Mouse (Mus musculus) kidney, postnatal 10 days (tissue): ENCODE measurements around the gene Nkx6-2.
A peak's percentile ranks its signal among the peaks of the same experiment; 100 is the strongest.

Experiments used
- DNase-seq: peaks from one replicate; pipeline ENCODE4 v3.0.0; 2021; ENCODE audit warnings: mixed read lengths

Nkx6-2 gene

DNA sequence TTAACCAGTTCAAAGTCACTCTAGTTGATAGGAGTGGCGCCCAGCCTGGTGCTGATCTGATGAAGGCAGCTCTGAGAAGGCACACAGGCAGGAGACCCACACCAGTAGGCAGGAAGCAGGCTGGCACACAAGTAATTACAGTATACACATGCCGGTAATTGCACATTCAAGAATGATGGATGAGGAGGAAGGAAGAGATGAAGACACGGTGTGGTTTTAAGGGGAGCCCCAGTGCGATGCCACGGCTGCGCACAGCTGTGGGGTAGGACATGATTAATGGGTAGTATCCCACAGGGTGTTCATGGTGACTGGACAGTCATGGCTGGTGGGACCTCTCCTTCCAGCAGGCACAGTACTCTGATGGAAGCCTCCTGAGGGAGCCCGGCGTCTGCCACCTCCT, 16.1 kb downstream of the Nkx6-2 start:
- DNase-seq: no peak

DNA sequence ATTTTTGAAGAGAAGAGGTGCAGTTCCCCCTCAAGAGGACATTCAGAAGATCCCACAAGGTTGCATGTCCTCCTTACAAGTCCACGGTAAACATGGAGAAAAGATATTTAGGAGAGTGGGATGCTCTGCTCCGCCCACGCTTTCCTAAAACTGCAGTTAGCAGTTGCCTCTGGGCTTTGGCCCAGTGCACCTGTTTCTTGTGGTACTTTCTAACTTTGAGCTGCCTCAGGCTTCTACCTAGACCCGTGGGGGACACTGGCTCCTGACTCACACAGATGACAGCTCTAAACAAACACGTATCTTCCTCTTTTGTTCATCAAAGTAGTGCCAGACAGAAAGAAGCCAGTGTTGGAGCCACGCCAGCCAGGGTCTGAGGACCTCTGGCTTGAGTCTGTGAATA, 16.6 kb downstream of the Nkx6-2 start:
- DNase-seq: peak; percentile 24

DNA sequence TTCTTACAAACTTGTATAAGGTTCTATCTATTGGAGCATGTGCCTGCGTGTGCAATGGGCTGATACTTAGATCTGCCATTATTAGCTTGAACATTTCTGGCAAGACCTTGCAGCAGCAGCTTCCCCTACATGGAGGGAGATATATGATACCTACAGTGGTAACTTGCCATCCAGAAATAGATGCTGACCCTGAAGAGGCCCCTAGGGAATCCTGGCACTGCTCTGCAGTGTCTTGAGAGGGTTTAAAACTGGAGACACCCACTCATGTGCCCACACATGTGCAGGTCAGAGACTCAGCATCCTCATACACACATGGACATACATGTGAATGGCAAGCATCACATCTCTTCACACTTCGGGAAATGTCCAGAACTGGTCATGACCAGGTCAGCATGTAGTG, 18.4 kb downstream of the Nkx6-2 start:
- DNase-seq: no peak

DNA sequence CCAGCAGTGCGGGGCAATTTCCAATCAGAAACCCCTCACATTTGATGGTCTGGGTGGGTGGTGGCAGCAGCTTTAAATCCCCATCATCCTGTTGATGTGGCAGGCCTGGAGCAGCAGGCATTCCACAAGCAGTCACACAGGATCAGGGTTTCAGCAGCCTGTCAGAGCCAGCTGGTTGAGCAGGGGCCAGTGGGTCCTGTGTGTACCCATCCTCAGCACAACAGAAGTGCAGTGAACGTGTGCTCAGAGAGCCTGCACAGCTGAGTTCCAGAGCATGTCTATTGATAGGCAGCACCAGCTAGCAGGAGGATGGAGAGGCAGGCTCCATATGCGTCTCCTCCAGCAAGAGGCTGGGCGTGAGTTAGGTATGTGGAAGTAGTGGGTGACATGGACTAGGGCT, 19.2 kb downstream of the Nkx6-2 start:
- DNase-seq: no peak

DNA sequence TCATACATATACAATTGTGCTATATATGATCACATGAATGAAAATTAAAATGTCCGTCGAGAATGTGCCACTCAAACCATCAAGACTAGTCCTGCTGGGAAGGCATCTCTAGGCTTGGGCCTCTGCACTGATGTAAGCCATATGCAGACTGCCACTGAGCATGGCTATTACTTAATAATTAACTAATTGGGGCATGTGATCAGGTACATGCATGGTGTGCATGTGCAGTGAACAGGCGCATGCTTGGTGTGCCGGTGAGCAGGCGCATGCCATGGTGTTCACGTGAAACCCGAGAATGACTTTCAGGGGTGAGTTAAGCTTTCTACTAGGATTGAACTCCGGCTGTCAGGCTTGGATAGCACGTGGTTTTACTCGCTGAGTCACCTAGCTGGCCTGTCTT, 22.9 kb downstream of the Nkx6-2 start:
- peak; percentile 18 for DNase-seq

DNA sequence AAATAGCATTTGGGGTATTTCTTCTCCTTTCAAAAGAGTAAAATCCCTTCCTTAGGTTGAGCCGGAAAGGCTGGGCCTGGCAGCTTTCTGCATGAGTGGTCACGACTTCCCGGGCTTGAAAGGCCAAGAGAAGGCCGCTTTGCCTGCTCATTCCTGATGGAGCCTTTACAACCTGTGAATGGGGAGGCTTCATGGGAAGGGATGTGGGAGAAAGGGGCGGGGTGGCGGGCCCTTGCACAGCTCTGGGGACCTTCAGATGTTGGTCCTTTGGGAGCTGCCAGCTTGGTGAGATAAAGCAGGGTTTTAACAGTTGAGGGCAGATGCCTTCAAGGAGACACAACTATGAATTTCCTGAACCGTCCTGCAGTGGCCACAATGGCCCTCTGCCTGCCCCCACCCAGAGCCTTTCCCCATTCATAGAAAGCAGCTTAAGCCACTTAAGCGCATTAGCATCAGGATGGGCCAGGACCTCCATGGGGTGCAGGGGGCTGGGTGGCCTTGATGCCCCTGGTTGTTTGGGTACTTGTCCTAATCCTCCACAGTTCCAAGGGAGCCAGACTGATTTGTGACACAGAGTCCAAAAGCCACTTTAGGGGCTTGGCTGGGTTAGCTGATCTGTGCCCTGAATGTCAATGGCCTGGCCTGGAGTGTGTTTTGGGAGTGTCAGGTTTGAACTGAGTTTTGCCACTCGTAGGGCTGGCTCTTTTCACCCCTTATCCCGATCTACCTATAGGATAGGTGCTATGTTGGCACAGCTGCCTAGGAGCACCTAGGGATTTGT, 25.7 kb downstream of the Nkx6-2 start:
- no peak for DNase-seq

DNA sequence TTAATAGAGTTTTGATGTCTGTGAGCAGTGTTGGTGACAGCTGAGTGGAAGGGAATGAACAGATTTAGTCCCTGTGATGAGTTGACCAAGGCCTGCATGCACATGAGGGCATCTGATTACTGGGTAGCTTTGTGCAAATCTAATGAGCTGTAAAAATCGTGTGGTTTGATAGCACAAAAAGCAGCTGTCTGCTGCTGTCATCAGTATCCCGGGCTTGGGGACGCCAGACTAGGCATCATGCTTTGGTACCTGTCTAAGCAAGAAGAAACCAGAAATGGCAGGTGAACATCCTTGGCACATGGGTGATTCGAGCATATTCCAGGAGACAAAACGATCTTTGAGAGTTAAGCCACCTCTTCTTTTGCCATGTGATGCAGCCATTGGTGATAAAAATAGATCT, 26.3 kb downstream of the Nkx6-2 start:
- DNase-seq: no peak

DNA sequence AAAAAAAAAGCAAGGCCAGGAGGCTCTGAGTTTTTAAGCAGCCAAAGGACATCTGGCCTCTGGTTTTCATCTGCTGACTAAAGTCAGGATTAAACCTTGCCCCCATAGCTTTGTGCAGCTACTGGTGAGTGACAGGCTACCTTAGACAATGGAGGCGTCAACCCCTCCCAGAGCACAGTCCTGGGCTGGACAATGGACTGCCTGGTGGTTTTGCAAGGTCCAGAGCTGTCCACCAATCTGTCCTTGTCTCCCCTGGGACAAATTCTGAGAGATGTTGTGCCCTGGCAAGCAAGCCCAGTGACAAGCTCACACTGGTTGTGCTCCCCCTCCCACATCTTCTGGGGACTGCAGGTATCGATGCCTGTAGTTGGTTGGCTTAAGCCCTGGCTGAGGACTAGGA, 31.1 kb downstream of the Nkx6-2 start:
- no peak for DNase-seq

DNA sequence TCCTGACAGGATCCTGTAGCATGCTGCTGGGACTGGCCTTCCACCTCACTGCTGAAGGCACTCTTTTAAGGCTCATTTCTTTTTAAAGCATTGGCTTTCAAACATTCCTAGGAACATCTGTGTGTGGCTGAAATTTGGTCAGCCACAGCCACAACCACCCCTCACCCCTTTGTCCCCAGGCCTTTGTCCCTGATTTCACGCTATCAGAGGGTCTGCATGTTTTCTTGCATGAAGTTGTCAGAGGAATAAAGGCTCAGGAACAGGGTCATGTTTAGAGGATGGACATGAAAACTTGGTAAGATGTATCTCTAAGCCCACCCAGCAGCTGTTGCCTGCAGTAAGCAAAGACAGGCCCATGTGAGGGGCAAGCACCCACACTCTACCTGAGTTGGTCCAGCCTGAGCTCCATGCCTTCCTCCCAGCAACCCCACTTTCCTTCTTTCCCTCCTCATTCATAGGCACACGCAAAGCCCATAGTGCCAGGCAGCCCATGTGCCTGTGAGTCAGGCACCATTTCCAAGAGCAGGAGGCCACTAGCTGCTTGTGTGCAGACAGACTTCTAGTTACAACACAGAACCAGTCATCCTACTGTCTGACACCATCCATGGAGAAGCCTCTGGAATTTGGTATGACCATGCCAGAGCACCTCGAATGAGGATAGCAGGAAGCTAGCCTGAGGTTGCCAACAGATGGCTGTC, 32.4 kb downstream of the Nkx6-2 start:
- DNase-seq: no peak

DNA sequence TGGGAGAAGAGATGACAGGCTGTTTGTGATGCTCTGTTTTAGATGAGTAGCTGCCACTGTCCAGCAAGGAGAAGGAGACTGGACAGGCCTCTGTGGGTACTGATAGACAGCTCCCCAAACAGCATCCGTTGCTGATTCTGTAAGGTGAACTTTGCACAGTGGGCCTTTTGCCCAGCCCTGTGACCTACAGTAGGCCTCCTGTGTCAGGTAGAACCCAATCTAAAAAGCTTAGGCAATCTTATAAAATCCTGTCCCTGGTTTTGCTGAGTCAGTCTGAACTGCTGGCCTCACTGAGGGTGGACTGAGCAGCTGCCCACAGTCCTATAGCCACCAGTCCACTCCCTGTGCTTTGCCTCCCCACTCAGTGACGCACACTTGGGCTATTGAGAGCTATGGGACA, 35.3 kb downstream of the Nkx6-2 start:
- DNase-seq: peak; percentile 69

DNA sequence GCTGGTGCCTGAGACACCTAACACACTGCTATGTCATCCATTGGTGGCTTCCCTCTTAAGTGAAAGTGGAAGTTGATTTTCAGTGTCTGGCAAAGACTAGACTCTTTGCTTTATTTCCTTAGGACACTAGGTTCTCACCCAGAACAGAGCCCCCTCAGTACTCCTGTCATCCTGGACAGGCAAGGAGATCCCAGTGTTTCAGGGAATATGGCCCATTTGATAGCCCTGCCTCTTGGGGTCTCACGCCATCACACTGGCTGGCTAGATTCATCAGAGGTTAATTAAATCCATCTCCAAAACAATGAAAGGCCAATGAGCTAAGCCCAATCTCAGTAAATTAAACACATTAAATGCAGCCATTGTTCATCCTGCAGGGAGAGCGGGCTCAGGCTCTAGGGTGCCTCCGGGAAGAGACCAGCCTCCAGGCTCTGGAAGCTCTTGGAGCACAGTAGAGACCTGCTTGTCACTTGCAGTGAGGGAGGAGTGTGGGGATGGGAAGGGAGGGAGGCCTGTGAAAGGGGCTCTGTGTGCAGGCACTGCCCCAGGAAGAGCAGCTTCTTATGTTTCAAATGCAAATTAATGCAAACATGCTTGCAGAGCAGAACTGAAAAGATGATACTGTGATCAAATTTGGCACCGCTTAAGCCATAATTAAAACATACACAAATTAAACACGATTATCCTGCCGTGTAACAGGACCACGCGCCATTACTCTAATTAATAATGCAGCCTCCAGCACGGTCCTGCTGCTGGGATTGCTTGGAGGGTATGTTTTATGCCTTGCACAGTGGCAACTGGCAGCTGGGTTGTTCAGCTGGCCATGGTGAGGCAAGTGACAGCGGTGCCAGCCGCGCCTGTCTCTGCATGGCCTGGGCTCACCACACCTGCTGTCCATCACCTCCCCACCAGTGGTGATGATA, 37.6 kb downstream of the Nkx6-2 start:
- DNase-seq: no peak

DNA sequence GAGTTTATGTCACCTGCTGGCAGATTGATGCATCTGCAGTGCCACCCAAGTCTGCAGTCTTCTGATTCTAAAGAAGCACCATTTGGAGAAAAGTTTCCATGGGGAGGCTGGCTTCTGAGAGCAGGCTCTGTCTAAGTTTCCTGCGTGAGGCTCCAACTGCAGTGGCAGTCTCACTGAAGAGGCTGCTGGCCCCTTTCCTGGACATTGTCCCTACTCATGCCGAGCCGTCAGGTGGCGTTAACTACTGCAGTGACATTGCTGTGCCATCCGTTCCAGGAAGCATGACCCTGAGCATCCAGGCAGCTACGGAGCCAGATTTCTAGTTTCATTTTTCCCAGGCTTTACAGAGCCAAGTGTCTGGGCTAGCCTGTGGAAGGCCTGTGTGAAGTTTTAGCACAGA, 41.2 kb downstream of the Nkx6-2 start:
- DNase-seq: no peak

DNA sequence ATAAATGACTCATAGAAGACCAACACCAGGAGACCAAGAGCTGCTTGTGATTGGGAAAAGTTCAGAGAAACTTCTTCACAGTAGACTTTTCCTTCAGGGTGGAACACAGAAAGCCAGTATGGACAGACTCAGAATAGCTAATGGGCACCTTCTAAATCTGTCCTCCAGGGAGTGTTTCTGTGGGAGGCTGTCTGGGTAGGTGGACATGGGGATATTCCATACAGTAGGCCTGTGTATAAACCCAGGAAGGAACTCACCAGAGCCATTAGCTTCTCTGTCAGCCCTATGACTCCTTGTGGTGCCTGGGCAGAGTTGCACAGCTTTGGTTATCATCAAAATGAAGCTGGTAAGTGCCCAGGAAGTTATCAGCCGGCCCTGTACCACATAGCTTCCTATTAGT, 42.0 kb downstream of the Nkx6-2 start:
- no peak for DNase-seq

DNA sequence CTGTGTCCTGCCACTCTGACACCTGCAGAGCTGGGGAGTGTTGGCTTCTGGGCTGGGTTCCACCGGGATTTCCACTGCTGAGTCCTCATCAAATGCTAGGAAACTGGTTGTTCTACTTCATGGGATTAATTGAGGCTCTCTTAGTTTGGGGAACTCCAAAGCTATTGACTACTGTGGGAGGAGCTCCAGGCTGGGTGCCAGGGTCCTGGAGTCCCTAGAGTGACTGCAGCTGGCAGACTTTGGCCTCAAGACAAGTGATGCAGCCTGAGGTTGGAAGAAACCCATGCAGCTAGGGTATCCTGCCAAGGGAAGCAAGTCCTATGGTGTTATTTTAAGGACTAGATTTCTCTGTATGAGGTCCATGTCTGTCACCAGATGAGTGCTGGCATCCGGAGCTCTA, 44.1 kb downstream of the Nkx6-2 start:
- DNase-seq: no peak

DNA sequence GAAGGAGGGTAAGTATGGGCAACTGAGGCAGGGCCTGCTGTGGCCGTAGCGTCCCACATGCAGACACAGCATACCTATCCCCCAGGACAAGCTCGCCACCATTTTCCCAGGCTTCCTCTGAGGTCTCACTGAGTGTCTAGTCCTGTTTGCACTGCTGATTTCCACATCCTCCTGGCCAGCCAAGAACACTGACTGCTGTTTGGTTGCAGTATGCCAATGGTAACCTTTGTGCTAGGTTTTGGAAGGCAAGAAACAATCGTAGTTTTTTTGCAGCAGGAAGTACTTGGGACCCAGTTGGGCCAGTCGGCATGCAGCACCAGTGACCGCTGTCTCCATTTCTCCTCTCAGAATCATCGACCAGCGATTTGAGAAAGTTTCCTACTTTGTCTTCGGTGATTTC, 44.8 kb downstream of the Nkx6-2 start:
- DNase-seq: no peak

DNA sequence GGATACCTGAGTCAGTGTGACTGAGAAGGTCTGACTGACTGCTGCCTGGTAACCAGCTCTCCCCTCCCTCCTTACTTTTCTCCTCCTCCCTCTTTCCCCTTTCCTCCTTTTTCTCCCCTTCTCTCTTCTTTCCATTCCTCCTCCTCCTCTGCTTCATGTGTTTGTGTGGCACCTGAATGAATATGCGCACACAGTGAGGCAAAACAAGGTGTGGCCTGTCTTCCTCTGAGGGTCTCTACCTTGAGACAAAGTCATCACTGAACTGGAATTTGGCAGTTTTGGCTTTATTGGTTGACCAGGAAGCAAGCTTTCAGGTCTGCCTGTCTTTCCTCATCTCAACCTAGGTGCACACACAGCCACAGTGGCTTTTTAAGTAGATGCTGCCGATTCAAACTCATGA, 45.8 kb downstream of the Nkx6-2 start:
- no peak for DNase-seq

DNA sequence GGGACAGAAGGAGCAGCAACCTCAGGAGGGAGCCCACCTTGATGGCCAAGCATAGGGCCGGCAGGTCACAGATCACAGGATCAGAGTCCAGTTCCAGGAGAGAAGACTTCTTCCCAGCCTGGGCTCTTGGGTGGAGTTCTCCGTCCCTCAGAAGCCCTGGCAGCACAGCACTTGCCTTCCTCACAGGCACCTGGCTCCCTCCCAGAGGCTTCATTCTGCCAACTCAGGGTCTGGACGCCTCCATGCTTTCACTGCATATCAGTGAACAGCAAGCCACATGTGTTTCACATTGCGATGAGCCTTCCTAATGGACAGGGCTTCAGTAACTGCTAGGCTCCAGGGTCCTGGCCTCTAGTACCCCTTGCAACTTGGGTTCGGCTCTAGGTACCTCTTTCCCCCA, 46.3 kb downstream of the Nkx6-2 start:
- DNase-seq: no peak

DNA sequence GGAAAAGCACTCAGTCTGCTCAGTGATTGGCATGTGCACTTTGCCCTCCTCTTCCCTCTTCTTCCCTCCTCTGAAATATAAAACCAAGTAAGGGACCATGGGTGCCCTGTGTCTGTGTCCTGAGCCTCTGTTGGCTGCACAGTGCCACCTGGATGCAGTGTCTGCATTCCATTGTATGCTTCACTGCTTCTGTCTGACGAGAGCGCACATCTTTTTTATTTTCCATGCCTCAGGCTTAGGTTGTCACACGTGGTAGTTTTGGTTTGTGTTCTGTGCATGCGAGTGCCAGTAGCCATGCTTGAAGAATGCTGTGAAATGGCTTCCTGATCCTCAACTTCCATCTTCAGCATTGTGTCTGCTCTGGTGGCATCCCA, 51.2 kb downstream of the Nkx6-2 start:
- DNase-seq: peak; percentile 36

DNA sequence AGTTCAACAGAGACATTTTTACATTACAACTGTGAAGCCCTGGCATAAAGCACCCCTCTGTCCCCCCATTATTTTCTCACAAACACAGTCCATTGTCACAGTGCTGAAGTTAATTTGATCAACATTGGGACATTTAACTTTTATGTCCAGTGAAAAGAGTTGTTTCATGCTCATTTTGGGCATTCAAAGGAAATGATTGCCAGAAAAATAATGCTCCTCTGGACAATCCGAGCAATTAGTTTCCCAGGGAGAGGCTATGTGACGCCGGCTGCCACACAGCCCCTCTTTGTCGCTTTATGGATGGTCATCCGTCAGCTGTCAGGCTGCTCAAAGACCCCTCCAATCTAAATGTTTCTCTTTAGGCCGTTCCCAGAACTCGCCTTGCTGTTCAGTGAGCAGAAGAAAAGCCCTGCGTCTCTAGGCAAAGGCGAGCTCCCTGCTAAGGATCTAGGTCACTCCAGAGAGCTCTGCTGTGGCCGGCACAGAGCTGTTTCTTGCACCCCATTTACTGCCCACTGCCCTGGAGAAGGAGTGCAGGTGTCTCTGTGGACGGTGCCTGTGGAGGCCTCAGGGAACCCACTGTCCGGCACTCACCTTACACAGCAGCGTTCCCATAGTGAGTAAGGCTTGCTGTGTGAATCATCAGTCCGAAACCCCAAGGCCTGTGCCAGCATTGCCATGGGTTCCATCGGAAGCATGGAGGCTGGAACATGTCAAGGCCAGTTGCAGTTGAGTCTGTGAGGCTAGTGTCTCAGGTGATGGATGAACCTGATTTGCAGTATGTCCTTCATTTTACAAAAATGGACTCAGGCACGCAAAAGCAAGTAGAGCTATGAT, 51.8 kb downstream of the Nkx6-2 start:
- no peak for DNase-seq
